Mouse (Mus musculus): ENCODE measurements at regions not wholly inside any gene's neighbourhood (a gene's known extent, or its start where the extent isn't known, plus 50 kb on each side); places are given as distances from the start of the nearest gene placed in this dataset.

- no peak for TF ChIP-seq CTCF (IDR thresholded peaks at IDR 0.05)
- TF ChIP-seq EP300 (IDR thresholded peaks at IDR 0.05): no peak
Observed at GRCm38 (mm10) chr5:91731155-91731554, 213.7 kb downstream of the Parm1 start.

All from lung, postnatal 0 days (tissue).